Mouse (Mus musculus): ENCODE measurements around the gene Mettl13. TPM values are rescaled to one million over a fixed set of nuclear protein-coding genes. Genes with fewer than 3 reads are reported as not detected.
A peak's percentile ranks its signal among the peaks of the same experiment; 100 is the strongest.

The Mettl13 gene
- polyA plus RNA-seq, 1 experiment from 2014 or later, result 12.7 TPM

GRCm38 (mm10) chr1:162570931-162571601, 22.7 kb upstream of the Mettl13 start:
- Histone ChIP-seq H3K27me3 (replicated peaks; ENCODE audit: control insufficient read depth, insufficient read depth, low read length) (no peaks in the 10 kb centered on the region), H3K27ac (replicated peaks; ENCODE audit: low read depth, low read length) (peak overlapping the region; percentile 80), H3K9me3 (ENCODE audit: control insufficient read depth, low read length) (peaks cover 6% of the 10 kb centered on the region), H3K9ac (ENCODE audit: low read depth, low read length) (peak overlapping the region; percentile 83), H3K36me3 (ENCODE audit: control insufficient read depth, insufficient read depth, low read length) (peaks cover 21% of the 10 kb centered on the region), H3K4me2 (ENCODE audit: low read depth, low read length) (peak overlapping the region; percentile 59), H3K4me3 (ENCODE audit: low read depth, low read length) (peak overlapping the region; percentile 69), H3K4me1 (ENCODE audit: control insufficient read depth, insufficient read depth, low read length) (peaks cover 5% of the 10 kb centered on the region; the same call in 1 of the 2 replicates)
- WGBS, result under 1% methylated on average over 43 of the region's 46 CpGs
- no peak; the same call in 1 of the 2 replicates for ATAC-seq (ENCODE audit: low read depth)
- peak; percentile 59 for DNase-seq (ENCODE audit: low spot score)

- peak; percentile 98 for ATAC-seq (ENCODE audit: low read depth)
- peaks cover 14% of the 10 kb centered on the region for H3K36me3 ChIP-seq (ENCODE audit: control insufficient read depth, insufficient read depth, low read length)
- H3K4me2 ChIP-seq (ENCODE audit: low read depth, low read length), result peak within 1 kb of the TSS; percentile 59
- peak; percentile 97 for DNase-seq (ENCODE audit: low spot score)
- peaks cover 5% of the 10 kb centered on the region; the same call in 1 of the 2 replicates for H3K4me1 ChIP-seq (ENCODE audit: control insufficient read depth, insufficient read depth, low read length)
- H3K27ac ChIP-seq (replicated peaks; ENCODE audit: low read depth, low read length), result peak within 1 kb of the TSS; percentile 80
- H3K9ac ChIP-seq (ENCODE audit: low read depth, low read length), result peak within 1 kb of the TSS; percentile 83
- WGBS, result under 1% methylated on average over 38 of the region's 43 CpGs
- peaks cover 6% of the 10 kb centered on the region for H3K9me3 ChIP-seq (ENCODE audit: control insufficient read depth, low read length)
- peak within 1 kb of the TSS; percentile 69 for H3K4me3 ChIP-seq (ENCODE audit: low read depth, low read length)
- H3K27me3 ChIP-seq (replicated peaks; ENCODE audit: control insufficient read depth, insufficient read depth, low read length), result no peaks in the 10 kb centered on the region
Measured at GRCm38 (mm10) chr1:162570260-162570748, 22.0 kb upstream of the Mettl13 start, which contains the start of gene Vamp4. Vamp4 (plus strand) TSS chr1:162570515.

GRCm38 (mm10) chr1:162567351-162567750, 19.0 kb upstream of the Mettl13 start:
- no peaks in the 10 kb centered on the region for H3K9me3 ChIP-seq (ENCODE audit: control insufficient read depth, low read length)
- H3K36me3 ChIP-seq (ENCODE audit: control insufficient read depth, insufficient read depth, low read length), result no peaks in the 10 kb centered on the region
- no peak for ATAC-seq (ENCODE audit: low read depth)
- H3K4me2 ChIP-seq (ENCODE audit: low read depth, low read length), result no peak overlapping the region
- no peak overlapping the region for H3K4me3 ChIP-seq (ENCODE audit: low read depth, low read length)
- H3K9ac ChIP-seq (ENCODE audit: low read depth, low read length), result no peak overlapping the region
- no peaks in the 10 kb centered on the region for H3K27me3 ChIP-seq (replicated peaks; ENCODE audit: control insufficient read depth, insufficient read depth, low read length)
- H3K27ac ChIP-seq (replicated peaks; ENCODE audit: low read depth, low read length), result no peak overlapping the region
- 37% methylated on average over 3 of the region's 3 CpGs for WGBS
- peak; percentile 39 for DNase-seq (ENCODE audit: low spot score)
- peaks cover 5% of the 10 kb centered on the region; the same call in 1 of the 2 replicates for H3K4me1 ChIP-seq (ENCODE audit: control insufficient read depth, insufficient read depth, low read length)

- Histone ChIP-seq H3K9ac (ENCODE audit: low read depth, low read length) (no peak overlapping the region), H3K27me3 (replicated peaks; ENCODE audit: control insufficient read depth, insufficient read depth, low read length) (no peaks in the 10 kb centered on the region), H3K27ac (replicated peaks; ENCODE audit: low read depth, low read length) (no peak overlapping the region), H3K4me3 (ENCODE audit: low read depth, low read length) (no peak overlapping the region), H3K9me3 (ENCODE audit: control insufficient read depth, low read length) (no peaks in the 10 kb centered on the region), H3K36me3 (ENCODE audit: control insufficient read depth, insufficient read depth, low read length) (no peaks in the 10 kb centered on the region), H3K4me2 (ENCODE audit: low read depth, low read length) (no peak overlapping the region), H3K4me1 (ENCODE audit: control insufficient read depth, insufficient read depth, low read length) (no peaks in the 10 kb centered on the region)
- ATAC-seq (ENCODE audit: low read depth), result no peak
- WGBS, result 62% methylated on average over 3 of the region's 3 CpGs
- DNase-seq (ENCODE audit: low spot score), result no peak
Measured at GRCm38 (mm10) chr1:162564992-162565391, 16.6 kb upstream of the Mettl13 start.

- H3K9ac ChIP-seq (ENCODE audit: low read depth, low read length), result no peak overlapping the region
- whole genome bisulfite sequencing, result 88% methylated on average over 1 of the region's 1 CpGs
- no peak overlapping the region for H3K27ac ChIP-seq (replicated peaks; ENCODE audit: low read depth, low read length)
- H3K27me3 ChIP-seq (replicated peaks; ENCODE audit: control insufficient read depth, insufficient read depth, low read length), result no peaks in the 10 kb centered on the region
- no peak overlapping the region for H3K4me2 ChIP-seq (ENCODE audit: low read depth, low read length)
- H3K9me3 ChIP-seq (ENCODE audit: control insufficient read depth, low read length), result no peaks in the 10 kb centered on the region
- H3K4me1 ChIP-seq (ENCODE audit: control insufficient read depth, insufficient read depth, low read length), result no peaks in the 10 kb centered on the region
- DNase-seq (ENCODE audit: low spot score) (no peak), ATAC-seq (ENCODE audit: low read depth) (no peak)
- no peaks in the 10 kb centered on the region for H3K36me3 ChIP-seq (ENCODE audit: control insufficient read depth, insufficient read depth, low read length)
- H3K4me3 ChIP-seq (ENCODE audit: low read depth, low read length), result no peak overlapping the region
Measured at GRCm38 (mm10) chr1:162563236-162563635, 14.9 kb upstream of the Mettl13 start.

GRCm38 (mm10) chr1:162554193-162554592, 5.8 kb upstream of the Mettl13 start:
- H3K4me1 ChIP-seq (ENCODE audit: control insufficient read depth, insufficient read depth, low read length), result no peaks in the 10 kb centered on the region
- no peak overlapping the region for H3K9ac ChIP-seq (ENCODE audit: low read depth, low read length)
- no peak overlapping the region for H3K4me2 ChIP-seq (ENCODE audit: low read depth, low read length)
- H3K9me3 ChIP-seq (ENCODE audit: control insufficient read depth, low read length), result no peaks in the 10 kb centered on the region
- H3K27me3 ChIP-seq (replicated peaks; ENCODE audit: control insufficient read depth, insufficient read depth, low read length), result no peaks in the 10 kb centered on the region
- H3K4me3 ChIP-seq (ENCODE audit: low read depth, low read length), result no peak overlapping the region
- DNase-seq (ENCODE audit: low spot score), result no peak
- no peak overlapping the region for H3K27ac ChIP-seq (replicated peaks; ENCODE audit: low read depth, low read length)
- no peaks in the 10 kb centered on the region for H3K36me3 ChIP-seq (ENCODE audit: control insufficient read depth, insufficient read depth, low read length)
- no peak for ATAC-seq (ENCODE audit: low read depth)
- WGBS, result 76% methylated on average over 3 of the region's 3 CpGs

GRCm38 (mm10) chr1:162552956-162553355, 4.6 kb upstream of the Mettl13 start:
- ATAC-seq (ENCODE audit: low read depth) (no peak), DNase-seq (ENCODE audit: low spot score) (no peak)
- H3K9ac ChIP-seq (ENCODE audit: low read depth, low read length), result no peak overlapping the region
- no peak overlapping the region for H3K4me3 ChIP-seq (ENCODE audit: low read depth, low read length)
- H3K4me2 ChIP-seq (ENCODE audit: low read depth, low read length), result no peak overlapping the region
- H3K27ac ChIP-seq (replicated peaks; ENCODE audit: low read depth, low read length), result no peak overlapping the region
- no peaks in the 10 kb centered on the region for H3K4me1 ChIP-seq (ENCODE audit: control insufficient read depth, insufficient read depth, low read length)
- 85% methylated on average over 9 of the region's 9 CpGs for WGBS
- H3K27me3 ChIP-seq (replicated peaks; ENCODE audit: control insufficient read depth, insufficient read depth, low read length), result no peaks in the 10 kb centered on the region
- H3K9me3 ChIP-seq (ENCODE audit: control insufficient read depth, low read length), result no peaks in the 10 kb centered on the region
- H3K36me3 ChIP-seq (ENCODE audit: control insufficient read depth, insufficient read depth, low read length), result no peaks in the 10 kb centered on the region

GRCm38 (mm10) chr1:162549615-162550283, 1.4 kb upstream of the Mettl13 start:
- no peaks in the 10 kb centered on the region for H3K27me3 ChIP-seq (replicated peaks; ENCODE audit: control insufficient read depth, insufficient read depth, low read length)
- H3K36me3 ChIP-seq (ENCODE audit: control insufficient read depth, insufficient read depth, low read length), result peaks cover 18% of the 10 kb centered on the region
- no peaks in the 10 kb centered on the region for H3K9me3 ChIP-seq (ENCODE audit: control insufficient read depth, low read length)
- 78% methylated on average over 5 of the region's 5 CpGs for WGBS
- peaks cover 9% of the 10 kb centered on the region for H3K4me1 ChIP-seq (ENCODE audit: control insufficient read depth, insufficient read depth, low read length)
- H3K4me2 ChIP-seq (ENCODE audit: low read depth, low read length), result no peak overlapping the region
- DNase-seq (ENCODE audit: low spot score) (peak; percentile 76), ATAC-seq (ENCODE audit: low read depth) (no peak)
- H3K27ac ChIP-seq (replicated peaks; ENCODE audit: low read depth, low read length), result no peak overlapping the region
- H3K9ac ChIP-seq (ENCODE audit: low read depth, low read length), result no peak overlapping the region
- no peak overlapping the region for H3K4me3 ChIP-seq (ENCODE audit: low read depth, low read length)
